Mouse (Mus musculus): Measurements from ENCODE around the gene Fam187b.

DNA sequence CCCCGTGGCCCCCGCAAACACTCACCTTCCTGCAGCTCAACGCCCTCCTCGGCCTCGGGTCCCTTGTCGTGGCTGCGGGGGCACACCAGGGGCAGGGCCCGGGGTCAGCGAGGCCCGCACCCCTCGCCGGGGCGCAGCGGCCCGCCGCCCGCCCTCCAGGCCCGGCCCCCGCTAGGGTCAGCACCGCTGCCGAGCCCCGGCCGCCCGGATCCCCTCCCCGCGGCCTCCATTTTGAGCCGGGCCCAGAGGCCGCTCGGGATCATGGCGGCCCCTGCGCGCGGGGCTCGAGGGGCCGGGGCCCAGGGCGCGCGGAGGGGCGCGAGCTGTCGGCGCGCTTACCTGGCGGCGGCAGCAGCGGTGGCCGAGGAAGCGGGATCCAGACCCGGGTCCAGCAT lies 17.2 kb upstream of the Fam187b start:
- no peak for TF ChIP-seq E2F4 (IDR thresholded peaks at IDR 0.05; ENCODE audit: borderline replicate concordance, low read depth, low read length)
- TF ChIP-seq GATA1 (IDR thresholded peaks at IDR 0.05; ENCODE audit: low read depth, low read length): no peak
- no peak for TF ChIP-seq EP300 (IDR thresholded peaks at IDR 0.05; ENCODE audit: low read depth in 1 of 2, low read length in 2 of 2)
- no peak for TF ChIP-seq ZMIZ1 (IDR thresholded peaks at IDR 0.05; ENCODE audit: low read depth, low read length)
- TF ChIP-seq CTCF (IDR thresholded peaks at IDR 0.05 in 2 of 3, conservative IDR thresholded peaks at IDR 0.05 in 1 of 3; ENCODE audit: control insufficient read depth in 1 of 3, insufficient read depth in 1 of 3, low read depth in 2 of 3, low read length in 3 of 3, poor library complexity in 1 of 3, severe bottlenecking in 1 of 3): no peak
- TF ChIP-seq HCFC1 (IDR thresholded peaks at IDR 0.05; ENCODE audit: low read depth, low read length): no peak
- 0 out of 4 replicates have a peak, but pooled peaks of 1 of the 2 experiments have one; percentile 12 for TF ChIP-seq POLR2A (IDR thresholded peaks at IDR 0.05; ENCODE audit: control insufficient read depth in 1 of 2, insufficient read depth in 1 of 2, low read depth in 1 of 2, low read length in 2 of 2, poor library complexity in 1 of 2)
- TF ChIP-seq USF1 (IDR thresholded peaks at IDR 0.05; ENCODE audit: low read depth, low read length): no peak
- TF ChIP-seq RCOR1 (IDR thresholded peaks at IDR 0.05; ENCODE audit: low read depth, low read length): no peak
- TF ChIP-seq MAX (IDR thresholded peaks at IDR 0.05; ENCODE audit: low read length): no peak
- no peak for TF ChIP-seq ELF1 (IDR thresholded peaks at IDR 0.05; ENCODE audit: low read depth, low read length)
- no peak for TF ChIP-seq TBP (IDR thresholded peaks at IDR 0.05; ENCODE audit: low read depth, low read length)
- TF ChIP-seq SMC3 (IDR thresholded peaks at IDR 0.05; ENCODE audit: low read depth, low read length): no peak
- no peak for TF ChIP-seq MEF2A (IDR thresholded peaks at IDR 0.05; ENCODE audit: extremely low read depth, insufficient replicate concordance, low read depth, low read length, poor library complexity, severe bottlenecking)

Measured in MEL (cell line).